In the genomic region with DNA sequence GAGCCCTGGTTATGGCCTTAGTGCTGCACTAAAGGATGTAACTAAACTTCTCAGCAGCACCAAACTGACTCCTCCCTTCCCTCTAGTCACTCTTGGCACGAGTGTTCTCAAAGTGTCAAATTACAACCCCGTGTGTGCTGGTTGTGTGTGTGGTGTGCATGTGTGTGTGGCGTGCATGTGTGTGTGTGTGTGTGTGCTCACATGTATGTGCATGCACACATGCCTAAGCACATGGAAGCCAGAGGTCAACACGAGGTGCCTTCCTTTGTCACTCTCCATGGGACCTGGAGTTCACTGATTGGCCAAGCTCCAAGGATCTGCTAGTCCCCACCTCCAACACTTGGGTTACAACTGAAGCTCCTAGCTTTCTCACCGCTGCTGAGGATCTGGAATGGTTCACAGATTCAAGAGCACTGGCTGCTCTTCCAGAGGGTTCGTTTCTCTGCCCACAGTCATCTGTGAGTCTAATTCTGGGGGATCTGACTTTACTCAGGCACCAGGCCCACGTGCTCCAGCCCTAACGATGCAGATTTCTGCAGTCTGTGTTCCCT, we compare ENCODE assay signal across 9 mouse cellular contexts.
DNase-seq lines count a peak whose midpoint lies in the region; ATAC-seq and TF ChIP-seq lines count a peak whose summit lies in the region.
"Had no signal": no experiment of that assay in that cellular context is flagged by ENCODE, and none has a peak within 500 bp of the region (broad histone marks: within the 10 kb centered on the region; RNA-seq: fewer than 3 reads in every experiment).

No protein-coding gene starts in this region.

- no peaks in the 10 kb centered on the region for H3K9me3 ChIP-seq in lung, postnatal 0 days (ENCODE audit: low read length)
- peaks cover 8% of the 10 kb centered on the region; the same call in 1 of the 2 replicates for H3K9me3 ChIP-seq in heart, embryonic 14.5 days (ENCODE audit: control insufficient read depth, low read length)
- H3K9me3 ChIP-seq: liver, embryonic 15.5 days had no signal

- H3K4me3 ChIP-seq in lung, postnatal 0 days (ENCODE audit: low read depth, low read length), result no peak overlapping the region
- H3K4me3 ChIP-seq in heart, embryonic 14.5 days (ENCODE audit: control insufficient read depth in 1 of 2, insufficient read depth in 1 of 2, low read depth in 1 of 2, low read length in 2 of 2), result no peak overlapping the region
- H3K4me3 ChIP-seq: liver, embryonic 15.5 days had no signal

- H3K27me3 ChIP-seq in lung, postnatal 0 days (replicated peaks; ENCODE audit: insufficient read depth, low read length), result no peaks in the 10 kb centered on the region
- no peaks in the 10 kb centered on the region for H3K27me3 ChIP-seq in heart, embryonic 14.5 days (ENCODE audit: control insufficient read depth, insufficient read depth, low read length)
- H3K27me3 ChIP-seq: liver, embryonic 15.5 days had no signal

- H3K4me2 ChIP-seq in lung, postnatal 0 days (replicated peaks; ENCODE audit: low read depth, low read length), result no peak overlapping the region
- H3K4me2 ChIP-seq in heart, embryonic 14.5 days (ENCODE audit: low read length), result no peak overlapping the region
- H3K4me2 ChIP-seq: liver, embryonic 15.5 days had no signal

- H3K36me3 ChIP-seq in lung, postnatal 0 days (ENCODE audit: insufficient read depth, low read length), result no peaks in the 10 kb centered on the region
- H3K36me3 ChIP-seq in heart, embryonic 14.5 days (ENCODE audit: control insufficient read depth, insufficient read depth, low read length), result peaks cover 14% of the 10 kb centered on the region
- H3K36me3 ChIP-seq: liver, embryonic 15.5 days had no signal

- peak; percentile 68 for DNase-seq in cerebellum, adult 11-12 months
- no peak for DNase-seq in cerebellum, postnatal 4 days (ENCODE audit: low spot score in 2 of 2)
- peak; percentile 58 for DNase-seq in lung, postnatal 0 days (ENCODE audit: low spot score)
- no peak for DNase-seq in lung, postnatal 4 days
- DNase-seq in right cerebral cortex, adult 2 months (ENCODE audit: low spot score in 2 of 2), result peak; percentile 47 to 49
- no peak for DNase-seq in testis, postnatal 10 days (ENCODE audit: low spot score)
- DNase-seq in lung, postnatal 36 days, result no peak

- no peak for TF ChIP-seq EP300 in lung, postnatal 0 days (IDR thresholded peaks at IDR 0.05)

- no peaks in the 10 kb centered on the region; the same call in 1 of the 2 replicates for H3K4me1 ChIP-seq in lung, postnatal 0 days (ENCODE audit: insufficient read depth, low read depth, low read length)
- H3K4me1 ChIP-seq in heart, embryonic 14.5 days (ENCODE audit: control insufficient read depth in 2 of 2, insufficient read depth in 2 of 2, low read length in 2 of 2), result peaks cover 30% of the 10 kb centered on the region in 2 experiments
- H3K4me1 ChIP-seq: liver, embryonic 15.5 days had no signal

- H3K9ac ChIP-seq in lung, postnatal 0 days (replicated peaks; ENCODE audit: low read depth), result no peak overlapping the region
- no peak overlapping the region for H3K9ac ChIP-seq in heart, embryonic 14.5 days (ENCODE audit: low read length)
- H3K9ac ChIP-seq: liver, embryonic 15.5 days had no signal

- ATAC-seq in lung, postnatal 0 days, result peak; percentile 44; the same call in 1 of the 2 replicates
- ATAC-seq in heart, embryonic 14.5 days (ENCODE audit: insufficient number of reproducible peaks, insufficient read depth, low FRiP score, low read depth), result 0 out of 2 replicates have a peak, but pooled peaks have one; percentile 20

- H3K27ac ChIP-seq in lung, postnatal 0 days (ENCODE audit: low read length), result no peak overlapping the region
- peak overlapping the region; percentile 28 to 35 for H3K27ac ChIP-seq in heart, embryonic 14.5 days (replicated peaks in 1 of 2; ENCODE audit: control insufficient read depth in 1 of 2, insufficient read depth in 1 of 2, low read depth in 2 of 2, low read length in 2 of 2)
- H3K27ac ChIP-seq: liver, embryonic 15.5 days had no signal

- no peak for TF ChIP-seq CTCF in lung, postnatal 0 days (IDR thresholded peaks at IDR 0.05)

- WGBS in lung, postnatal 0 days, result 14% methylated on average over 8 of the region's 8 CpGs
- 15% methylated on average over 8 of the region's 8 CpGs for WGBS in heart, embryonic 14.5 days

Comparison
In these comparisons a context has a peak if more than half of its experiments do, and no peak if none do; other contexts are left out.
1. DNase-seq: peak in cerebellum, adult 11-12 months (single experiment), lung, postnatal 0 days (single experiment) and right cerebral cortex, adult 2 months (2 of 2); none in cerebellum, postnatal 4 days (0 of 2), lung, postnatal 4 days (0 of 2), testis, postnatal 10 days (single experiment) and lung, postnatal 36 days (single experiment).